Mouse (Mus musculus): ENCODE results near the gene Olfr910. TPM values are rescaled to one million over a fixed set of nuclear protein-coding genes. Genes with fewer than 3 reads are reported as not detected.

The Olfr910 gene
- polyA plus RNA-seq (2012; rRNA removed; ENCODE audit: low replicate concordance): not detected in 2 replicates

DNA sequence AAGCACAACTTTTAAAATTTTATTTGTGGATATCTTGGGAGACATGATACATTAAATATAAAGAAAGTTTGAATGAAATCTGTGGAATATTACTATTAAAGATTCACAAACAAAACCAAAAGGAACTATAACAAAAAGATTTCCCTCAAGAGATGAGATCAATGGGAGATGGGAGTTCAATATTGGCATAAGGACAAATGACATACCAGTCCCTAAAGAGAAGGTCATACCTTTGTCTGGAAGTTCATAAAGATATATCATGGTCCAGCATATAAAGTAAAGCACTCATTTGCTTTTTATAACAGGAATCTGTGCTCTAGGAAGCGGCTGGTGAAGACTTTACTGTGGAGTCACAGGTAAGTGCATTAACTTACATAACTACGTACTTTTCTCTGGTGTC is at the start of gene Olfr910:
Olfr910 (plus strand) TSS at position 301 of the 400 bp plus-strand sequence.

DNA sequence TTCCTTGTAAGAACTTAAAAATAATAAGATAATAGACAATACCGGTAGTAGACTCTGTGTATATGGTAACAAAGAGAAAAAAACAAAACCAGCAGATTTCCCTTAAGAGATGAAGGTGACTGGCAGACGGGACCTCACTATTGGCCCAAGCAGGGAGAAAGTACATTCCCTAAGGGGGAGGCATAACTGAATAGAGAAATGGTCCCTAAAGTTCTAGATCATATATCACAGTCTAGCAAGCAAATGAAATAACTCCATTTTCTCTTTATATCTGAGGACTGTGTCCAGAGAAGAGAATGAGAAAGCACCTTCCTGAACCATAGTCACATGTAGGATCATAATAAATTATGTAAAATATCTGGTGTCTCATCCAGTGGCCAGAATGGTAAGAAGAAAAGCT is 42.1 kb upstream of the Olfr910 start, which contains the start of gene Olfr907:
Olfr907 (plus strand) TSS at position 301 of the 400 bp plus-strand sequence.

DNA sequence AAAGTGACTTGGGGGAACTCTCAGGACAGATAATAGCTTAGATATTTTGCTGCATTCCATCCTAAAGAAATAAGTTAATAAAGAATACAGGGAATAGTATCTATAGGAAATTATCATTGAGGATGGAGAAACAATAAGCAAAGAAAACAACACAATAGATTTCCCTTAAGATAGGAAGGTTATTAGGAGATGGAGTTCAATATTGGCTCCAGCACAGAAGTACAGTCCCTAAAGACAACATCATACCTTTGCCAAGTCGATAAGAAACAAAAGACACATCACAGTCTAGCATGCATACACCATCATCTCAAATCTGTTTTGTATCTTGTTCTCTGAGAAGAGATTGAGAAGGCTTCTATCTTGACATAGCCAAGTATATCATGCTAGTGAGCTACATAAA is 16.4 kb upstream of the Olfr910 start, which contains the start of gene Olfr911-ps1:
Olfr911-ps1 (plus strand) TSS at position 301 of the 400 bp plus-strand sequence.

GRCm38 (mm10) chr9:38579878-38580277 is 42.2 kb downstream of the Olfr910 start, which contains the start of gene Olfr912:
TSS of gene Olfr912 (plus strand) at chr9:38580178.

Other genes with a start within 250 kb of the Olfr910 start
- not detected in 2 replicates for gene Olfr896-ps1, start 246.7 kb upstream of the Olfr910 start, polyA plus RNA-seq (2012; rRNA removed; ENCODE audit: low replicate concordance)
- gene Olfr25, start 208.8 kb upstream of the Olfr910 start, polyA plus RNA-seq (2012; rRNA removed; ENCODE audit: low replicate concordance): not detected in 2 replicates
- gene Olfr898, start 189.4 kb upstream of the Olfr910 start, polyA plus RNA-seq (2012; rRNA removed; ENCODE audit: low replicate concordance): not detected in 2 replicates
- gene Olfr250, start 171.0 kb upstream of the Olfr910 start, polyA plus RNA-seq (2012; rRNA removed; ENCODE audit: low replicate concordance): not detected in 2 replicates
- gene Olfr251, start 160.8 kb upstream of the Olfr910 start, polyA plus RNA-seq (2012; rRNA removed; ENCODE audit: low replicate concordance): not detected in 2 replicates
- not detected in 2 replicates for gene Olfr147, start 136.2 kb upstream of the Olfr910 start, polyA plus RNA-seq (2012; rRNA removed; ENCODE audit: low replicate concordance)
- not detected in 2 replicates for gene Olfr901, start 108.4 kb upstream of the Olfr910 start, polyA plus RNA-seq (2012; rRNA removed; ENCODE audit: low replicate concordance)
- not detected in 2 replicates for gene Olfr902, start 90.2 kb upstream of the Olfr910 start, polyA plus RNA-seq (2012; rRNA removed; ENCODE audit: low replicate concordance)
- gene Olfr904, start 74.7 kb upstream of the Olfr910 start, polyA plus RNA-seq (2012; rRNA removed; ENCODE audit: low replicate concordance): not detected in 2 replicates
- not detected in 2 replicates for gene Olfr905, start 66.7 kb upstream of the Olfr910 start, polyA plus RNA-seq (2012; rRNA removed; ENCODE audit: low replicate concordance)
- gene Olfr906, start 50.8 kb upstream of the Olfr910 start, polyA plus RNA-seq (2012; rRNA removed; ENCODE audit: low replicate concordance): not detected in 2 replicates
- gene Olfr907, start 42.0 kb upstream of the Olfr910 start, polyA plus RNA-seq (2012; rRNA removed; ENCODE audit: low replicate concordance): not detected in 2 replicates
- gene Olfr911-ps1, start 16.3 kb upstream of the Olfr910 start, polyA plus RNA-seq (2012; rRNA removed; ENCODE audit: low replicate concordance): not detected in 2 replicates
- not detected in 2 replicates for gene Olfr912, start 42.3 kb downstream of the Olfr910 start, polyA plus RNA-seq (2012; rRNA removed; ENCODE audit: low replicate concordance)
- gene Olfr913, start 54.9 kb downstream of the Olfr910 start, polyA plus RNA-seq (2012; rRNA removed; ENCODE audit: low replicate concordance): not detected in 2 replicates
- not detected in 2 replicates for gene Olfr914, start 67.3 kb downstream of the Olfr910 start, polyA plus RNA-seq (2012; rRNA removed; ENCODE audit: low replicate concordance)
- not detected in 2 replicates for gene Olfr916, start 122.0 kb downstream of the Olfr910 start, polyA plus RNA-seq (2012; rRNA removed; ENCODE audit: low replicate concordance)
- gene Olfr917, start 128.0 kb downstream of the Olfr910 start, polyA plus RNA-seq (2012; rRNA removed; ENCODE audit: low replicate concordance): not detected in 2 replicates
- gene Olfr918, start 136.8 kb downstream of the Olfr910 start, polyA plus RNA-seq (2012; rRNA removed; ENCODE audit: low replicate concordance): not detected in 2 replicates
- not detected in 2 replicates for gene Olfr919, start 165.8 kb downstream of the Olfr910 start, polyA plus RNA-seq (2012; rRNA removed; ENCODE audit: low replicate concordance)
- 3.4 and 4.1 TPM in 2 replicates for gene Vwa5a, start 180.4 kb downstream of the Olfr910 start, polyA plus RNA-seq (2012; rRNA removed; ENCODE audit: low replicate concordance)
- 0.02 TPM in 1 of 2 replicates, not detected in the other for gene Olfr920, start 214.4 kb downstream of the Olfr910 start, polyA plus RNA-seq (2012; rRNA removed; ENCODE audit: low replicate concordance)
- gene Olfr921, start 235.2 kb downstream of the Olfr910 start, polyA plus RNA-seq (2012; rRNA removed; ENCODE audit: low replicate concordance): not detected in 2 replicates

Measured in duodenum, adult 2 months (tissue).